Mouse (Mus musculus) cerebellum, adult 2 months (tissue): ENCODE measurements around the gene Syce3.

Source experiments
- CTCF ChIP-seq: fragments of 200-500 bp; IDR thresholded peaks from 2 replicates; pipeline ENCODE4 v1.5.1; 2011; ENCODE audit warnings: low read depth, mild to moderate bottlenecking, control low read depth, low read length, moderate library complexity, borderline replicate concordance; ENCODE audit not compliant: insufficient read depth
- POLR2A ChIP-seq: fragments of 200-500 bp; IDR thresholded peaks from 2 replicates; pipeline ENCODE4 v1.6.1; 2011; ENCODE audit warnings: low read length, control low read depth, borderline replicate concordance; ENCODE audit not compliant: insufficient read depth

DNA sequence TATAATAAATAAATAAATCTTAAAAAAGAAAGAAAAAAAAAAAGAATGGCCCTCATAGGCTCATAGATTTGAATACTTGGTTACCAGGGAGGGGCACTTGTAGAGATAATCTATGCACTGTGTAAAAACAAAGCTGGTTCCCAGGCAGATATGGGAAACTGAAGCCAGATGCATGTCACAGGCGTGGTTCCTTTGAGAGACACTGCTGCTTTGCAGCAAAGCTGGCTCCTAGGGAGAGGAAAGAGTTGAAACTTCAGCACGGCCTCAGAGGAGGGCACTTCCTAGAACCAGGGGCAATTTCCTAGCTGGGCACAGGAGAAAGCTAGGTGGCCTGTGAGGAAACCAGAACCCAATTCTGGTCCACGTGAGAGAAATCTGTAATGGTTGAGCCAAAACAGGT lies 23.8 kb upstream of the Syce3 start:
- no peak for TF ChIP-seq CTCF
- no peak for TF ChIP-seq POLR2A
